Mouse (Mus musculus): ENCODE measurements around the gene Kank2. TPM values are rescaled to one million over a fixed set of nuclear protein-coding genes. Genes with fewer than 3 reads are reported as not detected.
A peak's percentile ranks its signal among the peaks of the same experiment; 100 is the strongest.
"Not testable (repeated sequence)": the region's sequence is repeated elsewhere in the genome, so short reads cannot be mapped to it uniquely, and the experiment has no call there.

Gene Kank2
- polyA plus RNA-seq, 1 experiment = 44.7 TPM

GRCm38 (mm10) chr9:21799010-21799350 is 436 bp upstream of the Kank2 start:
- 67% methylated on average over 3 of the region's 3 CpGs for WGBS
- no peak for DNase-seq
- TF ChIP-seq CTCF (IDR thresholded peaks at IDR 0.05; ENCODE audit: borderline replicate concordance, insufficient read depth, low read depth, low read length) (no peak), POLR2A (IDR thresholded peaks at IDR 0.05; ENCODE audit: borderline replicate concordance, insufficient read depth, low read length) (no peak)
- no peak overlapping the region for H3K4me3 ChIP-seq (replicated peaks; ENCODE audit: insufficient read depth, low read depth, low read length)
- H3K27ac ChIP-seq (ENCODE audit: insufficient read depth, low read length) = no peak overlapping the region
- peaks cover 17% of the 10 kb centered on the region for H3K4me1 ChIP-seq (ENCODE audit: control insufficient read depth, insufficient read depth, low read length)
- H3K27me3 ChIP-seq (ENCODE audit: control insufficient read depth, insufficient read depth, low read length) = no peaks in the 10 kb centered on the region

GRCm38 (mm10) chr9:21797921-21798344 is 611 bp downstream of the Kank2 start:
- Histone ChIP-seq H3K4me3 (replicated peaks; ENCODE audit: insufficient read depth, low read depth, low read length) (peak overlapping the region; percentile 54), H3K27me3 (ENCODE audit: control insufficient read depth, insufficient read depth, low read length) (no peaks in the 10 kb centered on the region), H3K27ac (ENCODE audit: insufficient read depth, low read length) (0 out of 2 replicates have a peak overlapping the region, but pooled peaks have one; percentile 22), H3K4me1 (ENCODE audit: control insufficient read depth, insufficient read depth, low read length) (peaks cover 12% of the 10 kb centered on the region)
- no peak for TF ChIP-seq CTCF (IDR thresholded peaks at IDR 0.05; ENCODE audit: borderline replicate concordance, insufficient read depth, low read depth, low read length)
- no peak for TF ChIP-seq POLR2A (IDR thresholded peaks at IDR 0.05; ENCODE audit: borderline replicate concordance, insufficient read depth, low read length)
- WGBS = 2% methylated on average over 26 of the region's 26 CpGs
- DNase-seq = no peak

- WGBS = 76% methylated on average over 3 of the region's 3 CpGs
- Histone ChIP-seq H3K4me3 (replicated peaks; ENCODE audit: insufficient read depth, low read depth, low read length) (no peak overlapping the region), H3K27me3 (ENCODE audit: control insufficient read depth, insufficient read depth, low read length) (no peaks in the 10 kb centered on the region), H3K4me1 (ENCODE audit: control insufficient read depth, insufficient read depth, low read length) (peaks cover 12% of the 10 kb centered on the region), H3K27ac (ENCODE audit: insufficient read depth, low read length) (no peak overlapping the region)
- TF ChIP-seq POLR2A (IDR thresholded peaks at IDR 0.05; ENCODE audit: borderline replicate concordance, insufficient read depth, low read length) (no peak), CTCF (IDR thresholded peaks at IDR 0.05; ENCODE audit: borderline replicate concordance, insufficient read depth, low read depth, low read length) (no peak)
- DNase-seq = no peak
These were observed 1.6 kb downstream of the Kank2 start for GRCm38 (mm10) chr9:21796919-21797318.

- Histone ChIP-seq H3K4me3 (replicated peaks; ENCODE audit: insufficient read depth, low read depth, low read length) (no peak overlapping the region), H3K27me3 (ENCODE audit: control insufficient read depth, insufficient read depth, low read length) (no peaks in the 10 kb centered on the region), H3K4me1 (ENCODE audit: control insufficient read depth, insufficient read depth, low read length) (peaks cover 17% of the 10 kb centered on the region), H3K27ac (ENCODE audit: insufficient read depth, low read length) (peak overlapping the region; percentile 70)
- no peak for DNase-seq
- WGBS = 76% methylated on average over 3 of the region's 3 CpGs
- TF ChIP-seq CTCF (IDR thresholded peaks at IDR 0.05; ENCODE audit: borderline replicate concordance, insufficient read depth, low read depth, low read length) = no peak
- no peak for TF ChIP-seq POLR2A (IDR thresholded peaks at IDR 0.05; ENCODE audit: borderline replicate concordance, insufficient read depth, low read length)
These were observed 2.3 kb downstream of the Kank2 start for GRCm38 (mm10) chr9:21796259-21796658.

- no peaks in the 10 kb centered on the region for H3K27me3 ChIP-seq (ENCODE audit: control insufficient read depth, insufficient read depth, low read length)
- H3K27ac ChIP-seq (ENCODE audit: insufficient read depth, low read length) = peak overlapping the region; percentile 95
- DNase-seq = no peak
- WGBS = 46% methylated on average over 5 of the region's 5 CpGs
- H3K4me1 ChIP-seq (ENCODE audit: control insufficient read depth, insufficient read depth, low read length) = peaks cover 18% of the 10 kb centered on the region
- H3K4me3 ChIP-seq (replicated peaks; ENCODE audit: insufficient read depth, low read depth, low read length) = peak overlapping the region; percentile 69
- TF ChIP-seq CTCF (IDR thresholded peaks at IDR 0.05; ENCODE audit: borderline replicate concordance, insufficient read depth, low read depth, low read length) (no peak), POLR2A (IDR thresholded peaks at IDR 0.05; ENCODE audit: borderline replicate concordance, insufficient read depth, low read length) (no peak)
These were observed 3.0 kb downstream of the Kank2 start for GRCm38 (mm10) chr9:21795579-21795978.

GRCm38 (mm10) chr9:21794925-21795324 is 3.6 kb downstream of the Kank2 start:
- DNase-seq = peak; percentile 85 to 87

GRCm38 (mm10) chr9:21794344-21794834 is 4.2 kb downstream of the Kank2 start:
- Histone ChIP-seq H3K4me1 (ENCODE audit: control insufficient read depth, insufficient read depth, low read length) (peaks cover 23% of the 10 kb centered on the region), H3K27ac (ENCODE audit: insufficient read depth, low read length) (peak overlapping the region; percentile 95), H3K27me3 (ENCODE audit: control insufficient read depth, insufficient read depth, low read length) (no peaks in the 10 kb centered on the region), H3K4me3 (replicated peaks; ENCODE audit: insufficient read depth, low read depth, low read length) (peak overlapping the region; percentile 69)
- WGBS = 33% methylated on average over 18 of the region's 18 CpGs
- DNase-seq = no peak
- TF ChIP-seq POLR2A (IDR thresholded peaks at IDR 0.05; ENCODE audit: borderline replicate concordance, insufficient read depth, low read length) = no peak
- TF ChIP-seq CTCF (IDR thresholded peaks at IDR 0.05; ENCODE audit: borderline replicate concordance, insufficient read depth, low read depth, low read length) = no peak

More at GRCm38 (mm10) chr9:21794925-21795324, 3.6 kb downstream of the Kank2 start:
- 11% methylated on average over 25 of the region's 25 CpGs for whole genome bisulfite sequencing
- TF ChIP-seq POLR2A (IDR thresholded peaks at IDR 0.05; ENCODE audit: borderline replicate concordance, insufficient read depth, low read length) = peak; percentile 54; the same call in 1 of the 2 replicates
- TF ChIP-seq CTCF (IDR thresholded peaks at IDR 0.05; ENCODE audit: borderline replicate concordance, insufficient read depth, low read depth, low read length) = no peak
- Histone ChIP-seq H3K27me3 (ENCODE audit: control insufficient read depth, insufficient read depth, low read length) (no peaks in the 10 kb centered on the region), H3K27ac (ENCODE audit: insufficient read depth, low read length) (peak overlapping the region; percentile 95), H3K4me1 (ENCODE audit: control insufficient read depth, insufficient read depth, low read length) (peaks cover 23% of the 10 kb centered on the region), H3K4me3 (replicated peaks; ENCODE audit: insufficient read depth, low read depth, low read length) (peak overlapping the region; percentile 69)

GRCm38 (mm10) chr9:21793507-21793906 is 5.0 kb downstream of the Kank2 start:
- 96% methylated on average over 6 of the region's 6 CpGs for WGBS
- H3K27me3 ChIP-seq (ENCODE audit: control insufficient read depth, insufficient read depth, low read length); DNase-seq: not testable (repeated sequence)
- Histone ChIP-seq H3K27ac (ENCODE audit: insufficient read depth, low read length) (peak overlapping the region; percentile 95; the same call in 1 of the 2 replicates), H3K4me3 (replicated peaks; ENCODE audit: insufficient read depth, low read depth, low read length) (peak overlapping the region; percentile 69), H3K4me1 (ENCODE audit: control insufficient read depth, insufficient read depth, low read length) (peaks cover 23% of the 10 kb centered on the region)

Data from cerebellum, adult 2 months (tissue).